Mouse (Mus musculus) spleen, postnatal 36 days (tissue): ENCODE results near the gene Bmper.

Source experiments
- DNase-seq, 2 experiments: peaks; one replicate each; pipeline ENCODE4 v3.0.0; 2022; ENCODE audit warnings: low spot score in 2 of 2, mixed read lengths in 1 of 2

Gene Bmper

GRCm38 (mm10) chr9:23235368-23236002 lies 12.6 kb downstream of the Bmper start:
- no peak for DNase-seq

DNA sequence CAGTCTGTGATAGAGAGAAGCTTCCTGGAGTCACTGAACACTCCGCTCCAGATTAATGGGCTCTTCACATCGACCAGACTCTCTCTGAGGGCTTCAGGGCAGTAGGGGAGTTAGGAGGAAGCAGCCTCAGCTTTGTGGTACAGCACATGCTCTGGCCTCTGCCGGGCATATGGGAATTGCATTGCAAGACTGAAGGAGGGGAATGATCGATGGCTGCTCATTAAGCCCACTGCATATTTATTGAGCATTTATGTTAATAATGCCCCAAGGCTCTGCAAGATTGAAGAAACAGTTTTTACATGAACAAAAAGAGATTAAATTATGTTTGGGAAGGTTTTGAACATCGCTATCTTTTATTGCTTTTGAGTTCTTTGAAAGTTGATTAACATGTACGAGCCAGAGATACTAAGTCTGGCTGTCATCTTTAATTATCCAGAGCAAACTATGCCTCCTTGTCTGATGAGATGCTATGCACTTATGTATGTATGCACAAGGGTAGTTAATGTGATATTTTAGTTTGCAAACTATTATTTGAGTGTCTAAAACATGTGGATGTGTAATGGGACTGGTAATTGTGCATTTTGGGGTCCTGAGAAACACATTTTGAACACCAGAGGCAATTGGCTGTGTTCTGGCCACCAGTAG lies 13.9 kb downstream of the Bmper start:
- no peak for DNase-seq

DNA sequence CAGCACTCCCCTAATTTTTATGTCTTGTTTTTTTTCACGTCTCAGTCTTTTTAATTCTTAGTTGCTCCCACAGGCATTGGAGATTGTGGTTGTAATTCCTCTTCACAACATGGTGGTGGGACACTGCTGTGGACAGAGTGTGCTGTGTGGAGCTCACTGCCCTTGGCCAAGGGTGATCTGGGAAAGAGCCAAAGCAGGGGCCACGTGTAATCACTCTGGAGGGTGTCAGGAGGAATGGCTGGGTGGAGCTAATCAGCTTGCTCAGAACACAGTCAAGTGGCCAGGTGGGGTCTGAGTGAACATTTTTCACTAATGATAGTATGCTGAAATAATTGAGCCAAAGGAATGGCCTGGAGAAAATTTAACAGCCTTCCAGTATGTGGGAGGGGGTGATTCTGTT lies 16.1 kb downstream of the Bmper start:
- DNase-seq: no peak

DNA sequence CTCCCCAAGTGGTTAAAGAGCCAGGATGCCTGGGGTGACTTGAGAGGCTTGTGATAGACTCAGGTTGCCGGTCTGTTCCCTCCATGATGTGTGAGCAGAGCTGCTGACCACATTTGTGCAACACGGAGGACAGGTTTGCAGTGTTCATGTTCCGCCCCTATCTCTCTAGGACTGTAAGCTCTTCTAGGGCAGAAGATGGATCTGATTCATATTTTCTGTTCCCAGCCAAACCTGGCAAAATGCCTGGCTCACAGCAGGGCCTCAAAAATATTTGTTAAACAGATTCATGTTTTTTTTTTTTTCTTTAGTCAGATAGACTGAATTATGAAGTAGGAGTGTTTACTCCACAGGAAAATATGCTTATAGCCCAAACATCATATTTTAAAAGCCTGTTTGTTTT lies 20.0 kb downstream of the Bmper start:
- DNase-seq: no peak

GRCm38 (mm10) chr9:23243869-23244268 lies 21.0 kb downstream of the Bmper start:
- DNase-seq: no peak

DNA sequence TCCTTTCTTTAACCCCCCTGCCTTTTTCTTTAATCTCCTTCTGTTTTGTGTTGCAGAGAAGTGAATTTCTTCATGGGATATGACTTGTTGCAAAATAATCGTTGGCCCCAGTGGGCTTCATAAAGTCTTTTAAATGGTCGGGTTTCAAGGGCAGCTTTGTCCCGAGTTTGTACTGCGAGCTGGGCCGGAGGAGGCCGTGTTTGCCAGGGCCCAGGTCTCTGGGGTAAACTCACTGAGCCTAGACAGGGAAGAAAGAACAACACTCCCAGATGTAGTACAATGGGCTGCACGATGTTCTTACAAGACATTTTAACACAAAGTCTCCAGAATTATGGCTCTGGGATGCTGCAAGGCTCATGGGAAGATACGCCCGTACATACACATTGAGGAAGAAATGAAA lies 23.5 kb downstream of the Bmper start:
- no peak for DNase-seq

DNA sequence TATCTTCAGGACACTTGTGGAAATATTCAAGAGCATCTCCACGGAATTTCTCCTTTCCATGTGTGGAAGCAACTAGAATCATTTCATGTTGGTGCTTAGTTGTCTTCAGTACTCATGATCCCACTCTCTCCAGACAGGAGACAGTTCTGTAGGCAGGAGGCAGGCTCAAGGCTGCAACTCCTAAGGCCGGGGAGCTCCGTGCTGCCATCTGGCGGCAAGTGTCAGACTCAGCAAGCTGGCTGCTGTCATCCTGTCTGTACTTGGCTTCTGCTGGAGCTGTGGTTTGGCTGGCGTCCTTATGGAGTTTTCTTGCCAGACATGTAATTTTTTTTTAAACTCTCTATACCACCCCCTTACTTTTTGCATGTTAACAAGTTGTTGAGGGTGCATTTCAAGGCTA lies 27.1 kb downstream of the Bmper start:
- peak; percentile 38 to 39 for DNase-seq

- no peak for DNase-seq
Measured at GRCm38 (mm10) chr9:23251001-23251400, 28.1 kb downstream of the Bmper start.

- no peak for DNase-seq
Measured at GRCm38 (mm10) chr9:23253624-23254023, 30.7 kb downstream of the Bmper start.

DNA sequence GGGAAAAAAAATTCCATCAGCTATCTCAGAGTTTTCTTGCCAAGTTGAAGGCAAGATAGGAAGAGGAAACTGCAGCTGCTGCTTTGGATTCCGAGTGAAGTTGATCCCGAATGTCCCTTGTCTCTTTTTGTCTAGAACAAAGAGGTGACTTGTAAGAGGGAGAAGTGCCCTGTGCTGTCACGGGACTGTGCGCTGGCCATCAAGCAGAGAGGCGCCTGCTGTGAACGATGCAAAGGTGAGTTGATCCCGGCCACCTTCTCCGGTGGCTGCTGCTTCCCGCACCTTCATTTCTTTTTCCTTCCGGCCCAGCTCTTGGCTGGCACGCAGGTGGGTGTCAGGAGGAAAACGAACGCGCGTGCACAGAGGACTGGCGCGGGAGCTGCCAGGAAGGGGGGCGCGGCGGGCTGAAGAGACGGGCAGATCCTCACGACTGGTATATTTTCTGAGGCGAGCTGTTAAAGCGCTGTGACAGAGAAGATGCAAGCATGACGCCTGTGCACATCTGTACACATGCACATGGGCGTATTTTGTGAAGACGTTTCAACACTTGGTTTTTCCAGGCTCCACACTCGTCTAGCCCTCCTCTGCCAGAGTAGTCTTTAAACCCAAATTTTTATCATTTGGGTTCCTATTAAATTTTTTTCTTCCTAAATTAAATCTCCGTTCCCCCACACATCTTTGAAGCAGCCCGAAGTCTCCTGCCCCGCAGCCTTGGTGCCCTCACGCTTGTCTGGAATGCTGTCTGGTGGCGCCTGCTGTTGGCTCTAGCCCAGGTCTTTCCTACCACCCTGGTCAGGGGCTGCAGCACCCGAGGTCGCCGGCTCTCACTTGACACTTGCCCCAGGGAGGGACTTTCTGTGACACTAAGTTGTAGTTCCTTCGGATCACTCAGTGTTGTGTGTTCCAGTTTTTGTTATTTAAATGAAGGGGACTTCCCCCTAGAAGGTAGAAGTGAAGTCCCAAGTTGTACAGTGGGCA lies 31.6 kb downstream of the Bmper start:
- no peak for DNase-seq

- no peak for DNase-seq
Measured at GRCm38 (mm10) chr9:23255841-23256240, 33.0 kb downstream of the Bmper start.

DNA sequence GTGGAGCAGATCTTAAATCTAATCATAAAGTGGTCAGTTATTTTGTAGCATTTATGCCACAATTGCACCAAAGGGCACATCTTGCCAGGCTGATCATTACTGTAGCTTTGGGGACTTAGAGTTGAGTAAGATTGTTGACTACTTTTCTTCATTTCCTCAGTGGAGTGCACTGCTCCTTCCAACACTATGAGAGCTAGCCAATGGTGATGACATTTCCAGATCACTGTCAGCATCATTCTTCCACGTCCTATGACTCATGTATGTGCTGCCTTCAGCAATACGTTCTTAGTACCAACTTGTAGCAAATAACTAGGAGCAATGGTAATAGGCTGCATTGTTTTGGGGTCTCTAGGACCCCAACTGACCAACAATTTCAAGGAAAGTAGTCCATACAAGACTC lies 33.7 kb downstream of the Bmper start:
- DNase-seq: no peak

DNA sequence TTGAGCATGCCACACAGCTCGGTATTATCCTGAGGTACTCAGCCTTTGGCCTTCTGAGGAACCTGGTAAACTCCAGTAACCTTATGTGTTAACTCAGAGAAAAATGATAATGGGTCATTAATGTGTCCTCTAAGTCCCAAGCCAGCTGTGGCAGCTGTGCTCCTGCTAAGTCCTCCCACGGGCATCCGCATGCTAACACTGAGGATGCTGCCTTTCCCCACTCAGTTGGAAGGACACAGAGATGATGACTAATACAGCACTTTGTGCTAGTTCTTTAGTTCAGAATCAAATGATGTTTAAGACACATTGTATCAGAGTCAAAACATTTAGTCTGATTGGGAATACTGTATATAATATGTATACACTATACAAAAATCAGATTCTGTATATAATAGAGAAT lies 39.0 kb downstream of the Bmper start:
- DNase-seq: no peak

DNA sequence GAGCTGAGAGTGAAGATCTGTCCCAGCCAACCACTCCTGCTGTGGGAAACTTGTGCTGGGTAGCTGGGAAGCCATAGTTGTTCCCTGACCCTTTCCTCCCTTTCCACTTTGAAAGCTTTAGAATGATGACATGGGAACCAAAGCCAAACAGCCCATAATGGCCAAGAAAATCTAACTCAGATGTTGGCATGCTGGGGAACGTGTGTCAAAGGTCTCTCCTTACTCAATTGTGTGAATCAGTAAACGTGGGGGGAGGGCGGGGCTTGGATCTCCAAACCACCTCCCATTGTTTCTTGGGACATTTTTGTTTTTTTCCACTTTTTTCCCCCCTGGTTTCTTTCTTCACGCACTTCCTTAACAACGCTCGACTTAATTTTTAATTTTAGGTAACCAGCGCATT lies 40.0 kb downstream of the Bmper start:
- no peak for DNase-seq

GRCm38 (mm10) chr9:23264471-23264870 lies 41.6 kb downstream of the Bmper start:
- DNase-seq: no peak

DNA sequence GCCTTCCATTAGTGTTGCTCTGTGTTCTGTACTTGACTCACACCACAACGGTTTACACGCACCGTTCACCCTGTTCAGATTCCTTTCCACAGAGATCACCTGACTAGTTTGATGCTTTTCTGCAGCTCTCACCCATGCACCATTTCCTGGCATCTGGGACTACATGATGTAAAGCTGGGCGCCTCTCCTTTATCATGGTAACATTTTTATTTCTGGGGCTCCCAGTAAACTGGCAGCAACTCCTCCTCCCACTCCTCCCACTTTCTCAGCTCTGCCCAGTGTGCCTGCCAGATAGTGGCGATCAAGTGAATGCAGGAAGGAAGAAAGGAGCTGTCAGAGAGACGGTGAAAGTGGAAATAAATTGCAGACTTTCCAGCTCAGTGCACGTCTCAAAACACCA lies 45.7 kb downstream of the Bmper start:
- DNase-seq: peak; percentile 4 to 31

- DNase-seq: no peak
Measured at GRCm38 (mm10) chr9:23269087-23269486, 46.2 kb downstream of the Bmper start.

DNA sequence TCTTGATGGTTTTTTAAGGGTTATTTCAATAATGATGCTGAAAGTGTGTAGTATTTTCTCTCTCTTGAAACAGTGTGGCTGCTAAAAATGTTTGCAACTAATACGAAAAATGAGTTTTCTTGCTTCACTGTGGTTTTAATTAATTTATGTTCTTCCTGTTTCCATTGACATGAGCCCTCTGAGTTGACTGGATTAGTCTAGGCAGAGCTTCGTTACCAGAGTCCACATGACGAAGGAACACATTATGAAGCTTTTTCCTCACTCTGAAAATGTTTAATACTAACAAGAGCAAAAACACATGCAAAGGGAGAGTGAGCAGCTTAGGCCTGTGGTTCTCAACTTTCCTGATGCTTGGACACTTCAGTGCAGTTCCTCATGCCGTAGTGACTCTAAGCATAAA lies 53.4 kb downstream of the Bmper start:
- DNase-seq: no peak

DNA sequence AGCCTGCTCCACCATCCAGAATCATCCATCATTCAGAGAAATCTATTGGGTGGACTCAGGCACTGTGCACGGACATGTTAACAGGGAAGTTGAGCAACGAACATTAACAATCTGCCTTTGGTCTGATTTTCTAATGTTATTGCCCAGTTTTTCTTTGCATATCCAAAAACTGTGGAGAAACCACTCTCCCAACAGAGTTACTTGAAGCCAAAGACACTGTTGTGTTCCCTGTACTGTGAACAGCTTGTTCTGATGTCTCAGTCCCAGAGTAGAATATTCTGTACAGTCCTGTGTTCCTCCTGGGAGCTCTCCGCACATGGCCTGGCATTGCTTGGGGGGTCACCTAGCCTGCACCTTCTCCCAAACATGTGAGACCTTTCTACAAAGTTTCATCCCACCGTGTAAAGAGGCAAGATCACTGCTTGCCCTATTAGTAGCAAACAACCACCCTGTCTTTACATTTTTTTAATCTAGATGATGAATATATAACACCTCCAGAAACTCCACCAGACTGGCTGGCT lies 62.1 kb downstream of the Bmper start:
- no peak for DNase-seq

DNA sequence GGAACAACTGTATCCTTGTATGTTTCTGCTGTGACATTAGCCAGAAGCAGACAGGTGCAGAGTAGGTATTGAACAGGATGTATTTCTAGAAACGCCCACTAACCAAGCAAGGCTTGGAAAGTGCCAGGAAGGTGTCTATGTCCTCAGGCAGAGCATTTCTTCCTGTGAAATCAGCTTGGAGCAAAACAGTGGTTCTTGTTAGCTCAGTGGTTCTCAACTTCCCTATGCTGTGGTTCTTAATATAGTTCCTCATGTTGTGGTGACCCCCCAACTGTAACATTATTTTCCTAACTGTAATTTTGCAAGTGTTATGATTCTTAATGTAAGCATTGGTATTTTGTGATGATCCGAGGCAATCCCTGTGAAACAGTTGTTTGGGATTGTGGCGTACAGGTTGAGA lies 70.7 kb downstream of the Bmper start:
- DNase-seq: no peak

DNA sequence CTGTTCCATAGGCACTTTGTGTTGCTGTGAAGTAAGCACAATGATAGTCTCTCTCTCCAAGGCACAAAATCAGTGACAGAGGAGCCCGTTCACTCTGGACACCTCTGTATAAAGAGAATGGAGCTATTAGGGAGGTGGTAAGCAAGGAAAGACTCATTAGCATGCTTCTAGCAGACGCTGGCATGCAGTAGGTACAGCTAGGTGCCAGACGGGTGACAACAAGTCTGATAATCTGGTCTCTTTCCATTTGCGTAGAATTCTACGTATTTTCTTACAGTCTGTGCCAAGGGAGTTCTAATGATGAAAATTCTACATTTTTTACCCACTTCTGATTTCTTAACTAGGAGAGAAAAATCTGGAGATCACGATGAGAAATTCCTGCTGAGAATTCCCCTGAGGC lies 72.7 kb downstream of the Bmper start:
- DNase-seq: no peak

- DNase-seq: no peak
Measured at GRCm38 (mm10) chr9:23297491-23298170, 74.8 kb downstream of the Bmper start.
